Mouse (Mus musculus) CD4-positive, CD25-positive, alpha-beta regulatory T cell, adult 2 months (primary cell): ENCODE measurements around the gene Auts2.

ENCODE experiments used
- DNase-seq: peaks from one replicate; pipeline ENCODE4 v3.0.0-alpha.2; 2012; ENCODE audit warnings: low read depth, low spot score

Auts2 gene

DNA sequence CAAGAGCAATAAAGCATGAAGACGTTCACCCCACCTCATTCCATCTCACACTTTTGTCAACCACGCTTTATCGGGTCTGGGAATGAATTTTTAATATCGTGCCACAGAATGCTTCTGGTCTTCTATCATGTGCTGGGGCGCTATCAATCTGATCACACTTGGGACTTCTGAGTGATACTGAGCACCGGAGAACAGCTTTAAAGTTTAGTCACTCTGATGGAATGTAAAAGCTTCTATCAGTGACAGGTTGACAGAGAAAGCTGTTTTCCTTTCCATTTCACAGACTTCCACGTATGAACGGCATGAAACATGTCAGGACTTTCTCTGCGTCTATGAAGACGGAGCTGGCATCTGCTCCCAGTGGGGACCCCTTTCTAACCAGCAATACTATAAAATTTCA is 739.5 kb downstream of the Auts2 start:
- DNase-seq: no peak

DNA sequence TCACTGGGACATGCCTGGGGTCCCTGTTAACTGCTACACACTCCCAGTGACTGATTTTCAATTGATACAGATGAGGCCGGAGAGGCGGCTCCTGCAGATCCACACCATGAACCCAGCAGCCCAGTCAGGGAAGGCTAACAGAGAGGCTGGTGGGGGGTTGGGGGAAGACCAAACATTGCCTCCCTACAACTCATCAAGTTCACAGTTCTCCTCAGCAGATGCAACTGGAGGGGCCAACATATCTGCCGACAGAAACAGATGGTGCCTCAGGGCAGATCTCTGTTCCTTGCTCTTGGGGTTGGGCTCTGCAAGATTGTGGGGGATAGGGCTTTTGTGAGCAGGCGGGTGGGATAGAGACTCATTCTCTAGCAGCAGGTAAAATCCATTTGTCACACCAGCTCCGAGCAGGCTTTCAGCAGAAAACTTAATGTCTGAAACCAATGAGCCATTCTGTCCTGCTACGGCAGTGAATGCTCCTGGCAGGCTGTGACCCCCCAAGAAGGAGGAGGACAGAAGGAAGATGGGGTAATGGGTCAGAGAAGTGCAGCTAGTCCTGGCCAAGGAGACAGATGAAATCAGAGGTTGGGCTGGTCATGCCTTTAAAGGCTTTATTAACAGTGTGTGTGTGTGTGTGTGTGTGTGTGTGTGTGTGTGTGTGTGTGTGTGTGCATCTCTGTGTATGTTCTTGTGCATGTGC is 740.7 kb downstream of the Auts2 start:
- DNase-seq: no peak

DNA sequence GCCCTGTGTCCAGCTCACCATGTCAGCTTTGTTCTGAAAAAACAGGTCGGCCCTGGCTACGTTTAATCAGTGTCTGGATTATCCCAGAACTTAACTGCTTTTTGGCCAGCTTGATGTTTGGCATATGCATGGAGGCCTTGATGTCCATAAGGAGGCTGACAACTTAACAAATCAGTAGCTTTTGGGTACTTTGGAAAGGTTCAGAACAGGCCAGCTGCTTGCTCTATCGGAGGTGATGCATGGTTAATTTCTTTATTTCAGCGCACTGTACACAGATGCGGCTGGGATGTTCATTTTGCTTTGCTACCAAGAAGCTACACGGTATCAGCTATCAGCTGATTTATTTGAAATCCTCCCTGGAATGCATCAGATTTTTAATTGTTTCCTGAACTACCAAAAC is 741.2 kb downstream of the Auts2 start:
- no peak for DNase-seq

DNA sequence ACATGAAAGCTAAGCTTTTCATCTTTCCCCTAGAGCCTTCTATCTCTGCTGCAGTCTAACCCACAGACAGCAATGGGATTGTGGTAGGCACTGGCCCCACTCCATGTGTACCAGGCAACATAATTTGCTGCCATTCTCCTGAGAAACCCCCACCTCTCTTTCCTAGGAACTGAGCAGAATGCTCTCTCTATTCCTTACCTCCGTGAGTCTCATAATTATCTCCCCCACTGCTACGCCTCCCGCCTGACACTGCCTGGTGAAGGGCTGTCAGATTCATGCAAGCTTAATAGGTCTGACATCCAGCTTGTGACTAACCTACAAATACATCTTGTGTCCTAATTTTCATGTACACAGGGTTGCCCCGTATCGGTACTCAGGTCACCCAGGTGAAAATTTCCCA is 744.8 kb downstream of the Auts2 start:
- DNase-seq: no peak

DNA sequence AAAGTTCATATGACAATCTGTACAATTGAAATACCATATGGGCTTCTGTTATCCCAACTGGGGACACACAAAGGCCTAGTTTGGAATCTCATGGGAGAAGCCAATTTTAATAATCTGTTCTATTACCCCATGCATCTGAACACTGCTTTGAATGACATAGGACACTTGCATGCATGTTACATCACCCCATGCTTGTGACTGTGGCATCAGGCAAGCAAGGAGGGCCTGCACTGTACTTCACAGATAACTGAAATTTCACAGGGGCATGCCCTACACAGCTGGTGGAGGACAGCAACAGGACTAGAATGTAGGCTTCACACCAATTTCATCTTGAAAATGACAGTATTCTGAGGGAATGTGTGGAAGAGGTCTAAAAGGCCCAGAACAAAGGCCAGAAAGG is 746.1 kb downstream of the Auts2 start:
- DNase-seq: no peak

DNA sequence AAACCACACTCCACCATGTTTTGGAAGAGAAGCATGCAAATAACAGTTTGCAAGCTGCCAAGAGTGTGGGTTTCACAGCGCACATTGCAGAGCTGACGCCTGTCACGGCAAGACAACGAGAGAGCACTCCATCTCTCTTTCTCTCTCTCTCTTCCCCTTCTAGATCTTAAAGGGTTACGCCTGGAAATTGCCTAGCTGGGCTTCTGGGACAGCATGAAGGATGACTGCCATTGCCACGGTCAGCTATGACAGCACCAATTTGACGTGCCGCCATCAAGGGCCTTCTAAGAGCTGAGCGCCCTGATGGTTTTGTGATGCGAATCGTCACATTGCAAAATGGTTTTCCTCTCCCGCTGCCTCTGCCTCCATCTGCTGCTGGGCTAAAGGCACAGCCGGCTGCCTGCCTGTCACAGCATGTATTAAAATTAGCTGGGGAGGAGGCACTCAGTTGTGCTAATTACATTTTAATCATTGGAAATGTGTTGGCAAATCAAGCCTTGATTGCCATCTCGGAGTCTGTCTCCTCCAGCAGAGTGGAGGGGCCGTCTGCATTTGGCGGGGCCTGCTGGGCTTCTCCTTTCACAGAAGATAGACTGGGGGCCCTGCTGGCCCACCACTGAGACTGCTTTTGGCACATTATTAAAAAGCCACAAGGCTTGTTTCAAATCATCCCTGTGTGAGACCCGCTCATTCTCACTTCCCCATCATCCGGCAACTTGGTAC is 748.6 kb downstream of the Auts2 start:
- no peak for DNase-seq

DNA sequence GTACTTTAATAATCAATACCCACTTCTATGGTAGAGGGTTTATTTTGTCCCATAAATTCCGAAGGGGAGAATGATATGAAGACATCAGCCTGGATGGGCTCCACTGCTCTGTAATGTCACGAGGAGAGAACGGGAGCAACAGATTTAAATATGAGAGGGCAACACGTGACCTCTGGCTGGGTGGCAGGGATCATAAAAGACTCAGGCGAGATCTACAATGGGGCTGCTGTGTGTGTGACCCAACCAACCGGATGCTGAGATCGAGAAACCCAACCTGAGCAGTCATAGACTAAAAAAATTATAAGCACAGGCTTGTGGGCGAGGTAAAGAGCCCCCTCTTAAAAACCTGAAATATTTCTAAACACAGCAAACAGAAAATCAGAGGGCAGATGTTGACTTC is 753.5 kb downstream of the Auts2 start:
- no peak for DNase-seq

DNA sequence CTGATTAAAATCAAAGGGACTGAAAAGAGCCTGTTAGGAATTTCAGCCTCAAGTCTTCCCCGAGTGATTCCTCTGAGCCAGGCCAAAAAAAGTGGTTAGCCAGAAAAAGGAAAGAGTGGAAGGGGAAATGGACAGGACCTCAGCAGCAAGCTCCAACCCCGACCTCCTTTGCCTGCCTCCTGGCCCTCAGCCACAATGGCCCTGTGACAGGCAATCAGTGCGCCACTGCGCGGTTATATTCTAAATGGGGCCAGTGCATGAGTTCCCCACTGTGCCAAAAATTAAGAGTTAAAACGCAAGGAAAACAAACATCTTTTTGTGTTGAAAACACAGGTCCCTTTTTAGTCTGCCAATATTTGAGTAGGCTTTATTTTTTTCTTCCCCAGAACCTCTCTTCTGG is 755.1 kb downstream of the Auts2 start:
- no peak for DNase-seq

DNA sequence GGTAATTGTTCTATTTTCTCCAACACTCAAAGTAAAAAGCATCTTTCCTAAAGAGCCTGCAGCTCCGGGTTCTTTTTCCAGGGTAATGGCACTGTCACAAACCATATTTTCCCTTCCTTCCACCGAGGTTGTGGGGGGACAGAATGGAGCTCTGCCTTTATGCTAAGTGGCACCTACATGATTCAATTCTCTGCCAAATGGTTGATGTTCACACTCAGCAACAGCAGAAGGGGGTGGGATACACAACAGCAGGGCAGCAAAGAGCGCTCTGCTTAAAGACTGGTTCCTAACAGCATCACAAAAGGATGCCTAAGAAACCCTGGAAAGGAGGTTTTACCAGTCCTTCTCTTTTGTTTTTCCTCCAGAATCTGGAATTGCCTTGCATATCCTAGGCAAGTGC is 759.9 kb downstream of the Auts2 start:
- no peak for DNase-seq

DNA sequence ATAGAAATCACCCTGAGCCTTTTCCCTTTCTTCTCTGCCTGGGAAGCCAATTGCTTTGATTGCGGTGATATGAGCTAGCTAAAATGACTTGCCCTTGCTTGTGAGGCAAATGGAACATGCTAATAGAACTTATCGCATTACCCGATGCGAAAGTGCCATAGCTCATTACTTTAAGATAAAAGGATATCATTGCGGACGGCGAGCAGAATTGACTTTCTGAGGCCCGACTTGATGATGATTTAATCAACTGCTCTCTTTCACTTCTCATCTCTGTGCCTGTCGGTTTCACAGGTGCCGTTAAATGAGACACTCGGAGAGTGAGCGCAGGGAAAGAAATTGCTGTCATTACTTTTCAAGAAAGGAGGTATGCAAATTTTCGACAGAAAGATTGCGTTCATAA is 762.1 kb downstream of the Auts2 start:
- no peak for DNase-seq

DNA sequence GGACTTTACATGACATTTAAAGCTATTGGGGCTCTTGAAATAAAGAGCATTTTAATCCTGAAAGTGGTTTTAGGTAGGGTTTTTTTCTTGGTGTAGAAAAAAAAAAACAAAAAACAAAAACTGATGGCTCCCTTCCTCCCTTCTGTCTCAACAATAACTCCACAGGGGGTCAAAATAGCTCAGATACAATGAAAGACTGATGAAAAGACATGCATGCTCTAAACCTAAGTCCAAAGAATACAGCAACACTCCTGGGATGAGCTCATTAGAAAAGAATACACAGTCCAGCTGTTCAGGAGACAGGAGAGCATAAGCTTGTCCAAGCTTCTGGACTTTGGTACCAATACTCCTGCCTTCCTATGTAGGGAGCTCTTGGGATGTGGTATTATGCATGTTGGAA is 764.0 kb downstream of the Auts2 start:
- no peak for DNase-seq

DNA sequence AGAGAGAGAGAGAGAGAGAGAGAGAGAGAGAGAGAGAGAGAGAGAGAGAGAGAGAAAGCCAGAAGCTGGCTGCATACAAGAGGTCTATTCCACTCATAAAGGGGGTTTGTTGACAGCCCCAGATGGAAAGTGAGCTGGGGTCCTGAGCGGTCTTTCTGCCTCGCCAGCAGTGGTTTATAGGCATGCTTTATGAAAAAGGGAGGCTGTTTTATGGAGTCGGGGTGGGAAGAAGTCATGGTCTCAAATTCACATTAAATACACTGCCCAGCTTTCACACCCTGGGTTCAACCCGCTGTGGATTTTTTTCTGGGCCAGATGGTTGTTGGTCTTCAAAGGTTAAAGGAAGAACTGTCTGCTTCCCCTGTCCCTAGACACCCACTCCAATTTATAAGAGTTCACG is 767.5 kb downstream of the Auts2 start:
- DNase-seq: no peak

DNA sequence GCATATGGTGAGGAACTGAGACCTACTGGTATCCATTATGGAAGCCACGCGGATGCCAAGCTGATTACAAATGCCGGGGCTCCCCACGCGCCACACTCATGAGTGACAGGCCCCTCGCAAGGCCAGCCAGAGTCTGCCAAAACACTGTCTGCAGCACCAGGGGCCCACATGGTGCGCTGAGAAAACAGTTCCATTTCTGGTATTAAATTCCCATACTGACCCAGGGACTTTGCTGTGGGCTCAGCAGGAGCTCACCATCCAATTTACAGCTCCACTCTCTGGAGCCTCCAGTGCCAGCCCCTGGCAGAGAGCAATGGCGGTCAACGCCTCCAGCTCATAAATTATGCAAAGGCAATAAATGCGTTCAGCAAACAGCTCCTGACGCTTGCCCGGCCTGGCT is 767.9 kb downstream of the Auts2 start:
- DNase-seq: no peak

DNA sequence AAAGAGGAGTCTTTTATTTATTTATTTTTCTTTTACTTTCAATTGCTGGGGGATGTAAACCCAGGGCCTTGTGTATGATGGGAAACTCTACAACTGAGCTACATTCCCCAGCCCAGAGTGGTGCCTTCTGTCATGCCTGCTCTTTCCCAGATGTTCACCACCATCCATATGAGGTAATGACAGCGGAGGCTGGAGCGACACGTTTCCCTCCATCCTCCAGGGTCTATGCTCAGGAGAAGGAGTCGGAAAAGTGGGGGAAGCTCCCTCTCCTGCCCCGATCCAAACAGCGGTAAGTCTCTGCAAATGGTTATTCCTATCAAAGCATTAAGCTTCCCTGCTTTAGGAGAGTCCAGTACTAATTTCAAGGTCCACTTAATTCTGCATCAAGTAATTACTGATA is 768.4 kb downstream of the Auts2 start:
- DNase-seq: no peak

DNA sequence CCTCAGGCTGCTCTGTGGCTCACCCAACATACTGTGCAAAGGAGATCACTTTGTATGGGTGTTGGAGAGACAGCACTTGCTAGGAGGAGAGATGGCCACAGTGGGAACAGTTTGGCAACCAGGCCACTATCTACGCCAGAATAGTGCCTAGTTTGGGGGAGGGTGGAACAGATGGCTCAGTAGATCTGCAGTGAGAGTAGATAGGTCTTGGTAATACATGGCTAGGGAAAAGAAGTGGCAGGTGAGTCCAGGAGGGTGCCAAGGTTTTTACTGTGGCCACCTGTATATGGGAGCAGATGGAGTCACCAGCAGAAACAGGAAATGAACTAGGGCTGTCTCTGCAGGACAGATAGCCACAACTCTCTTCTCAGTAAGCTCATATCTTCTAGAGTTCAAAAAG is 770.5 kb downstream of the Auts2 start:
- no peak for DNase-seq

DNA sequence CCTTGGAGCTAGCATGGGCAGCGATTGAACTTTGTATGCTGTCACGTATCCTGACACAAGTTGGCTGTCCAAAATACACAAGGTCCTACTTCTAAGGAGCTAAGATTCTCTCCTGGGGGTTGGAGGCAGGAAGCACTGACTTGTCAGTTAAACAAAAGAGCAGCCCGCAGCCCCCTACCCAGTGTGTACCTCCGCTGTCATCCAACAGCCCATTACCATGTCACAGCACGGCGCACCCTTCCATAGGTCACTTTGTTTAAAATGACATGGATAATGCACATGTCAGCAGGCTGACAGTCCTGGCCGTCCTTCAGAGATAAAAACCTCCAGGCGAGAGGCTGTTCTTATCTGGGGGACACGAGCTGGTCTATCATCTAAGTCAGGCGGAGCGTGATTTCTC is 773.9 kb downstream of the Auts2 start:
- no peak for DNase-seq

DNA sequence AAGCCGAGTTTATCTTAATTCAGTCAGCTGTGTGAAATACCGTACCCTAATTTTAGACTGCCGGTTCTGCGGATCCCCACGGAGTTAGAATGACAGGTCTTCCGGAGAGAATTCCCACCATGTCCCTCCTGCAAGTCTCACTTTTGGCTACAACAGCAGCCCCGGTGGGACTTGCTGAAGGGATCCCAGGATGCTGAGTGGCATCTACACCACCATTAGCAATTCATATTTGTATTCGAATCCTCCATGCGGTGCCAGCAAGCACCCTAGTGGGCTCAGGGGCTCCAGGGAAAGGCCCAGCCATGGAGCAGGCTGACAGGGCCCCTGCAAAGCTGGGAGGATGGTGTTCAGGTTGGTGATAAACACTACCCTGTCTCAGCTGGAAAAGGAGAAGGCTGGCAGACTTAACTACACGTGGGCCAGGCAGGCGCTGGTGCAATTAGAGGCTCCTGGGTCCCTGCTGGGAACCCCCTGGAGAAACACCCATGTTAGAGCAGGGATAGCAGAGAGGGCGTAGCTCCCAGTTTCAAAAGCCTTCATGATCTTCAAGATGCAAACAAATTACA is 775.4 kb downstream of the Auts2 start:
- no peak for DNase-seq

DNA sequence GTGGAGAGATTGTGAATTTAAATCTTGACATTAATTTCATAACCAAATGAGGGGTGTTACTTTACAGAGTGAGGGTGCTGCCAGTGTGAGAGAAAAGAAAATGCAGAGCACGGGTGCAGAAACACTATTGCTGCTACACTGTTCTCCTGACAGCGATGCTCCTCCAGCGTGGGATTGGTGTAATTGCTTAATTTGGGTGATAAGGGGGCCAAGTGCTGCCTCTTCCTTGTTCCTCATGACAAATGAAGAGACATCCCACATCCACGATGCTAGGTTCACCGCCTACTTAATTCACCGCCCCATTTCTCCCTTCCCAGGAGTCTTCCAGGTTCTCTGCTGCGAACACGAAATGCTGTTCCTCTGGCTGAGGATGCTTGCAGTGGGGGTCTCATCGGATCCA is 776.0 kb downstream of the Auts2 start:
- DNase-seq: no peak

DNA sequence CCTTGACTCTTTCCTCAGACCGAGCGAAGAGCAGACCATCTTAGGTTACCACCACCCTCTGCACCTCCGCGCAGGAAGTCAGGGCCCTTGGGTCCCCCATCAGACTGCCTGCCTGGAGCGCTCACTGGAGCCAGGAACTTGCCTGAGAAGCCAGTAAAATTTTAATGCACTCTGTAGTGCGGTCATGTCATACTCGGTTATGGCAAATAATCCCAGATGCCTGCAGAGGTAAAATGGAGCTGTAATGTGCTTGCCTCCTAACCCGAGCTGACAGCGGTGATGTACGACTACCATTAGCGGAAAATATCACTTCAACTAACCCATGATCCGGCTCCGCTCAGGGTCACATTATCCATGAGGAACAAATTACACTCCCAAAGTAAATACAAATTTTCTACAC is 783.7 kb downstream of the Auts2 start:
- no peak for DNase-seq

DNA sequence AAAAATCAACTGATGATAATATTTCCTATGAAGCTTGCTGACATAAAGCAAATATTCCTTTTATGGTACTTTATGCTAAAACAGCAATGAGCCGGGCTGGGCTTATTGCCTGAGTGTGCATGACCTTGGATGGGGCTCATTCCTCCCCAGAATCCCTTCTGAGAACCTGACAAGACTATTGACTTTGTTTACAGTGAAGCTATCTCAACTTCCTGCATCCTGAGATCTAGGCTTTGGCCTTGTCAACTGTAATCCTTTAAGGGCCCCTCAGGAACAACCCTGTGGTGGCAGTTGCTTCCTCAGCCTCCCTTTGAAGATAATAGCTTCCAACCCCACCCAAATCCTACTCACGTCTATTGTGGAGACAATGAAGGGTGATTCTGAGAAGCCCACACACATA is 792.8 kb downstream of the Auts2 start:
- DNase-seq: no peak

DNA sequence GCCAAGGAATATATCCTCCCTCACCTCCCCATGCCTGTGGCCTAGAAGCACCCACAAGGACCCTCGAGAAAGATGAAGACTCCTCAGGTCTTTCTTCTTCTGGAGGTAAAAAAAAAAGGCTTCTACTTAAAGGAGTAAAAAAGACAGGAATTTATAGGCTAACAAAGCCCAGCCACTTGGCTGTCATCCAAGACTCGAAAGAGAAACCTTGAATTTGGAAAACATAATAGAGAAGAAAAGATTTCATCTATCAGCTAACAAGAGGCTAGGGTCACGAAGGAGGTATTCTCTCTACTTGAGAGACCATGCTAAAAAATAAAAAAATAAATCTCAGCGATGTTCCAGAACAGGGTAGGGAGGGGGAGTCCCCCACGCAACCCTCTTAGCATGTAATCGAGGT is 793.9 kb downstream of the Auts2 start:
- no peak for DNase-seq

DNA sequence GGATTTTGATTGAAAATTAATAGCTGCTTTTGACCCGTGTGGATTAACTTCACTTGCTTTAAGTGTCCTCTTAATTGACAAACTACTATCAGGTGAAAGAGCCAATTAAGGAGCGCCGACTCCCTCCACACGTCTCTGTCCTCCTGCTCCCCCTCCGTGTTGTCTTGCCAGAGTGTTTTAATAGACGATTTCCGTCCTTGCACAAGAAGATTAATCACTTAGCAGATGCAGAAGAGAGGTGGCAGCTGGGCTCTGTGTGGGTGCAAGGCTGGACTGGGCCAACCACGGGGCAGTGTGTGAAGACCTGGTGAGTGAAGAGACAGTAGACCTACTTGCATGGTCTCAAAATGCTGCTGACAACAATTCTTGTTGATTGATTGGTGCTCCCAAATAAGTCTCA is 800.1 kb downstream of the Auts2 start:
- DNase-seq: no peak

DNA sequence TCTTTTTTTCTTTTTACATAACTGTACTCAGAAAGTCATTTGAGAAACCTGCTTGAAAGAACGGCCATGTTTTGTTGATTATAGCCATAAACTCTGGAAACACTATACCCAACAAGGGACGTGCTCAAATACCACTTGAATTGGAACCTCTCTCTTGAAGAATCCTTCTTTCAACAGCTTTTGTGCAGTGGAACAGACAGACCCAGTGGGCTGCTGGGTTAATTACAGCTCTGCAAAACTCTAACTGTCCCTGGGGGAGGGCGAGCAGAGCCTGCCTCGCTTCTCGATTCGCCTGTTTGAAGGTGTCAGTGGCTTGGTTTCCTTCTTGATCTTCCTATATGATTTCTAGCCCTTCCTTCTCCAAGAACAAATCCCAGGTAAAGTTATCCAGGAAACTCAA is 805.7 kb downstream of the Auts2 start:
- no peak for DNase-seq

DNA sequence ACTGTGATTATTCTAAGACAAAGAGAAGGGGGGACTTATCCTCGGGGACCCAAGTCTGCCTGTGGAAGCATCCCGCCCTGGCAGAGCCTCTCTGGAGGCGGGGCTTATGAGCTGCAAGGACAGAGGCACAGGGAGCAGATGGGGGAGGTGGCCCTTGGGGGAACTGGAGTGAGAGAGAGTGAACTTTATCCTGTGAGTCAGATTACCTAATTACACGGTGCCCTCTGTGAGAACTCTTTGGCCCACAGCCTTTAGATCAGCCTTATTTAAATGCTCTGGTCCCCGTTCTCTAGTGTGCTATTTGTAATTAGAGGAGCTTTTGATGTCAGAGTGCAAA is 809.9 kb downstream of the Auts2 start:
- DNase-seq: no peak
